Comparison of ENCODE assay signal across 8 mouse cellular contexts in the genomic region with DNA sequence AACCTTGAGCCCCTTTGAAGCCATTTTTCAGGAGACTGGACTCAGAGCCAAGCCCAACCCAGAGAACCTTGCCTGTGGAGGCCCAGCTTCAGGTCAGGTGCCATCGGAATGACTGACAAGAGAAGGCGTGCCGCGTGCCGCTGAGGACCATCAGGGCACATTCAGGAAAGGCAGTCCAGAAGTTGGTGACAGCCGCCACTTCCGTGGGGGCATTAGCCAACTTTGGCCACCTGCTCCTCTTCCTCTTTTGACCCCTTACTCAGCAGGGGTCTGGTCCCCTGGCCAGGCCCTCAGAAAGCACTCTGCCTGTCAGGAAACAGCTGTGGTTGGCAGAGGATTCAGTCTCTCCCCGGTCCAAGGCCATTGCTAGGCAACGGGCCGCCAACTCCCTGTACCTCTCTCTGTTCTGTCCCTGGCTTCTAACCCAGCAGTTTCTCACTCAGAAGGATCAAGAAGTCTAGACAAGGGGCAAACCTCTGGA. TPM values are rescaled to one million over a fixed set of nuclear protein-coding genes. Genes with fewer than 3 reads are reported as not detected.
DNase-seq lines count a peak whose midpoint lies in the region; ATAC-seq and TF ChIP-seq lines count a peak whose summit lies in the region.

A gene (plus strand): TSS at position 378 of the 481 bp plus-strand sequence.

- no peak for TF ChIP-seq POLR2A in spleen, adult 2 months (IDR thresholded peaks at IDR 0.05; ENCODE audit: low read depth, low read length)

- H3K27ac ChIP-seq in spleen, adult 2 months (ENCODE audit: insufficient read depth, low read length), result no peak within 1 kb of the TSS
- peak within 1 kb of the TSS; percentile 24; the same call in 1 of the 2 replicates for H3K27ac ChIP-seq in brown adipose tissue, adult 24 weeks (replicated peaks; ENCODE audit: low read depth, low read length)
- no peak within 1 kb of the TSS for H3K27ac ChIP-seq in heart, embryonic 15.5 days

- DNase-seq in spleen, adult 2 months (ENCODE audit: low read depth in 1 of 2, low spot score in 2 of 2), result no peak
- no peak for DNase-seq in spleen, postnatal 14 days (ENCODE audit: low spot score in 2 of 2)
- peak; percentile 42 for DNase-seq in layer of hippocampus, adult 9-11 months
- no peak for DNase-seq in urinary bladder, postnatal 10 days (ENCODE audit: low spot score)

- ATAC-seq in heart, embryonic 15.5 days (replicated peaks; ENCODE audit: insufficient number of reproducible peaks, insufficient read depth, low FRiP score, low read depth), result 0 out of 2 replicates have a peak, but pooled peaks have one; percentile 33
- no peak for ATAC-seq in erythroid progenitor cell, adult 5-6 weeks (replicated peaks; ENCODE audit: low FRiP score, poor library complexity, severe bottlenecking)

- 0 out of 2 replicates have a peak, but pooled peaks cover 1% of the 10 kb centered on the region for H3K27me3 ChIP-seq in spleen, adult 2 months (ENCODE audit: control insufficient read depth, insufficient read depth, low read length)
- no peaks in the 10 kb centered on the region; the same call in 1 of the 2 replicates for H3K27me3 ChIP-seq in heart, embryonic 15.5 days
- H3K27me3 ChIP-seq in megakaryocyte, embryonic 14.5 days (replicated peaks), result peaks cover 48% of the 10 kb centered on the region

- H3K4me3 ChIP-seq in spleen, adult 2 months (ENCODE audit: extremely low read depth, insufficient read depth, insufficient read length), result no peak within 1 kb of the TSS
- H3K4me3 ChIP-seq in brown adipose tissue, adult 24 weeks (ENCODE audit: insufficient read depth, low read depth, low read length), result 0 out of 2 replicates have a peak within 1 kb of the TSS, but pooled peaks have one; percentile 15
- no peak within 1 kb of the TSS for H3K4me3 ChIP-seq in heart, embryonic 15.5 days
- H3K4me3 ChIP-seq in megakaryocyte, embryonic 14.5 days (replicated peaks), result peak within 1 kb of the TSS; percentile 78

- no peaks in the 10 kb centered on the region for H3K9me3 ChIP-seq in heart, embryonic 15.5 days (replicated peaks)
- H3K9me3 ChIP-seq in megakaryocyte, embryonic 14.5 days, result peaks cover 5% of the 10 kb centered on the region

- WGBS in spleen, adult 2 months, result 7% methylated on average over 10 of the region's 10 CpGs
- 43% methylated on average over 10 of the region's 10 CpGs for WGBS in heart, embryonic 15.5 days

- no peak within 1 kb of the TSS for H3K4me2 ChIP-seq in heart, embryonic 15.5 days

- no peak for TF ChIP-seq CTCF in spleen, adult 2 months (IDR thresholded peaks at IDR 0.05; ENCODE audit: extremely low read depth, insufficient read depth, insufficient read length, insufficient replicate concordance)

- H3K4me1 ChIP-seq in spleen, adult 2 months (ENCODE audit: control insufficient read depth, insufficient read depth, insufficient read length), result no peaks in the 10 kb centered on the region
- peaks cover 8% of the 10 kb centered on the region; the same call in 1 of the 2 replicates for H3K4me1 ChIP-seq in brown adipose tissue, adult 24 weeks (ENCODE audit: control insufficient read depth, insufficient read depth, insufficient read length, low read length)
- peaks cover 22% of the 10 kb centered on the region for H3K4me1 ChIP-seq in heart, embryonic 15.5 days (replicated peaks)
- H3K4me1 ChIP-seq in megakaryocyte, embryonic 14.5 days, result peaks cover 55% of the 10 kb centered on the region

- no peak within 1 kb of the TSS for H3K9ac ChIP-seq in heart, embryonic 15.5 days

- no peaks in the 10 kb centered on the region for H3K36me3 ChIP-seq in spleen, adult 2 months (ENCODE audit: control insufficient read depth, insufficient read depth, low read length)
- no peaks in the 10 kb centered on the region for H3K36me3 ChIP-seq in heart, embryonic 15.5 days
- no peaks in the 10 kb centered on the region for H3K36me3 ChIP-seq in megakaryocyte, embryonic 14.5 days (replicated peaks; ENCODE audit: low read length)

RNA-seq across cellular contexts. Expression of the gene that starts here (rescaled TPM):
- 9.5 and 13.1 TPM in 2 replicates for polyA plus RNA-seq in spleen, adult 2 months (2012; rRNA removed)
- 2.3 and 5.7 TPM in 2 replicates for polyA plus RNA-seq in brown adipose tissue, adult 24 weeks (2012; ENCODE audit: insufficient read depth, insufficient read length, missing spikeins)
- 11.1 and 14.1 TPM in 2 replicates for polyA plus RNA-seq in heart, embryonic 15.5 days (2015; fragmentation: Nextera tagmentation; extraction: Ambion mirVana)
- 3.6 and 5.5 TPM in 2 replicates for polyA plus RNA-seq in megakaryocyte, embryonic 14.5 days (2012; ENCODE audit: insufficient read depth, low replicate concordance)
- 1.7 and 2.9 TPM in 2 replicates for total RNA-seq in erythroid progenitor cell, adult 5-6 weeks (2015; ENCODE audit: low replicate concordance)
- 3.5 and 5.3 TPM in 2 replicates for total RNA-seq in erythroid progenitor cell, adult 5-6 weeks (2017; ENCODE audit: low replicate concordance)

Comparison
In these comparisons a context has a peak if more than half of its experiments do, and no peak if none do; other contexts are left out.
1. H3K4me3 ChIP-seq: peak in brown adipose tissue, adult 24 weeks (single experiment) and megakaryocyte, embryonic 14.5 days (single experiment); none in spleen, adult 2 months (single experiment) and heart, embryonic 15.5 days (single experiment).